Mouse (Mus musculus) forebrain, postnatal 0 days (tissue): ENCODE results near the gene Odc1. TPM values are rescaled to one million over a fixed set of nuclear protein-coding genes. Genes with fewer than 3 reads are reported as not detected.

Experiments used
- ATAC-seq: fragments of 200-750 bp; cut with Nextera tagmentation; 2 replicates; pipeline ENCODE4 v1.8.0; 2017; ENCODE audit warnings: mild to moderate bottlenecking, moderate library complexity
- DNase-seq: peaks from one replicate; pipeline ENCODE4 v3.0.0-alpha.2; 2015
- H3K27ac ChIP-seq: fragments of 300-500 bp; sonication (generic); 2 replicates; pipeline ENCODE4 v1.5.1; 2014; ENCODE audit warnings: low read depth, mild to moderate bottlenecking, antibody characterized with exemption, low read length, moderate library complexity, mixed read lengths
- H3K27me3 ChIP-seq: fragments of 300-500 bp; sonication (generic); 2 replicates; pipeline ENCODE4 v1.6.1; 2014; ENCODE audit warnings: mild to moderate bottlenecking, low read length, mixed read lengths; ENCODE audit not compliant: insufficient read depth
- H3K36me3 ChIP-seq: fragments of 300-500 bp; sonication (generic); 2 replicates; pipeline ENCODE4 v1.6.1; 2014; ENCODE audit warnings: mild to moderate bottlenecking, moderate library complexity; ENCODE audit not compliant: insufficient read depth
- H3K4me1 ChIP-seq: fragments of 300-500 bp; sonication (generic); 2 replicates; pipeline ENCODE4 v1.6.1; 2014; ENCODE audit warnings: antibody characterized with exemption; ENCODE audit not compliant: insufficient read depth
- H3K4me2 ChIP-seq: fragments of 300-500 bp; sonication (generic); 2 replicates; pipeline ENCODE4 v1.6.1; 2014; ENCODE audit warnings: low read depth, mild to moderate bottlenecking, moderate library complexity
- H3K4me3 ChIP-seq: fragments of 300-500 bp; sonication (generic); 2 replicates; pipeline ENCODE4 v1.5.1; 2014; ENCODE audit warnings: low read depth, low read length, mixed read lengths
- H3K9ac ChIP-seq: fragments of 300-500 bp; sonication (generic); 2 replicates; pipeline ENCODE4 v1.6.1; 2014; ENCODE audit warnings: mild to moderate bottlenecking
- H3K9me3 ChIP-seq: fragments of 300-500 bp; sonication (generic); 2 replicates; pipeline ENCODE4 v1.6.1; 2016; ENCODE audit warnings: low read length
- CTCF ChIP-seq: sonication (generic); IDR thresholded peaks from 2 replicates; pipeline ENCODE4 v1.5.1; 2016; ENCODE audit warnings: antibody characterized with exemption, control low read depth, low read depth
- WGBS: fragments of 180-500 bp; shearing (Covaris S2); extraction: QIAGEN DNeasy Blood & Tissue Kit; methylation state at CpG from one replicate; pipeline ENCODE4 v1.1.7; 2014; 5-methylcytosine and 5-hydroxymethylcytosine counted together
- polyA plus RNA-seq: library from polyadenylated mRNA; unstranded; fragments of >200 nt; fragmentation: Nextera tagmentation; extraction: Ambion mirVana; gene quantifications from 2 replicates; pipeline ENCODE4 v1.2.1, GENCODE M21; 2015
- total RNA-seq: library from RNA; depleted of rRNA; stranded (reverse); fragments of >200 nt; gene quantifications from 2 replicates; pipeline ENCODE4 v1.2.3, GENCODE M21; 2014

Odc1 gene
- total and polyA plus RNA-seq, 2 experiments from 2014 or later: 146 to 293 TPM

DNA sequence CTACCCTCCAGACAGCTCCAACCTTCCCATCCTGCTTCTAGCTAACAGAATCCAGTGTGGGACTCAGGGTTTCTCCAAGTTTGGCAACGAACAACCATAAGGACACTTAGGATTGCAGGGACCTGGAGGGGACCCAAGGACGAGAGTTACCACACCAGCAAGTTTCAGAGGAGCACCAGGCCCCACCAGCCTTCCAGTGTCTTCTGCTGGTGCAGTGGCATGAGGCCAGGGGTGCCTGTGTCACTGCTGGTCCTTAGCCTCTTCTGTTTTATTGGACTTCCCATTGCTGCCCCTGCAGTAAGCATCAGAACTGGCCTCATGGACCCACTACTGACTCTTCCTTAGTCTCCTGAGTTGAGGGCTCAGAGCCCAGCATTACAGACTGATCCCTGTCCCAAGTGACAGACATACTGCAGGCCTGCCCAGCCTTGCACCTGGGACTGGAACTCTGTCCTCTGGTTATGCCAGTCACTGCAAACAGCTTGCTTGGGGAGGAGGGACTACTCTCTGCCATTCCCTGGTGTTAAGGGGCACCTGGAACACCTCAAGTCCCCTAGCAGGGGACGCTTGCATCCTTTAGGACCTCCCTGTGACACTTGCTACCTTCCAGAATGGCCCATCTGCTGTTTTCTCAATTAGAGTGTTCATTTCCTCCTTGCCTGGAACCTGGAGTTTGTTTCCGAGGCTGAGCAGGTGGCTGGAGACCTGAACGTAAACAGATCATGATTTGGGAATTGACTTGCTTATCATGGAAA is 30.7 kb downstream of the Odc1 start:
- Histone ChIP-seq H3K9ac (no peak overlapping the region), H3K4me3 (no peak overlapping the region), H3K9me3 (no peaks in the 10 kb centered on the region), H3K4me1 (no peaks in the 10 kb centered on the region), H3K27me3 (no peaks in the 10 kb centered on the region), H3K36me3 (no peaks in the 10 kb centered on the region), H3K27ac (no peak overlapping the region), H3K4me2 (no peak overlapping the region)
- no peak for TF ChIP-seq CTCF
- DNase-seq (no peak), ATAC-seq (no peak)
- WGBS: 59% methylated on average over 5 of the region's 5 CpGs

DNA sequence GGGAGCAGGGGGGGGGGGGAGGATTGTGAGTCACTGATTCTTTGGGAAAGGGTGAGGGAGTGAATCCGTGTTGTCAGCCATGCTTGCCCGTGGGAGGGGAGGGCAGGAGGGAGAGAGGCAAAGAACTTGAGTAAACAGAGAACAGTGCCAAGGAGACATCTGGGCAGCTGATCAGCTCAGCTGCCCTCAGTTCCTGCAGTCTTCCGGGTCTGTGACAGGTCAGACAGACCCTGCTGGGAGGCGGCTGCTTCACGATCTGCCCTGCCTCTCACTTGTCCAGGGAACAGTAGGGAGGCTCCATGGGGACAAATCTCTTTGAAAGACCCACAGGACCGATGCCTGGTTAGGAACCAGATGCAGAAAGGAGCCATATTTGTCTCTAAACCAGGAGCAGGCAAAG is 31.4 kb downstream of the Odc1 start:
- Histone ChIP-seq H3K9ac (no peak overlapping the region), H3K4me1 (no peaks in the 10 kb centered on the region), H3K4me3 (no peak overlapping the region), H3K9me3 (no peaks in the 10 kb centered on the region), H3K27ac (no peak overlapping the region), H3K4me2 (no peak overlapping the region), H3K27me3 (no peaks in the 10 kb centered on the region), H3K36me3 (no peaks in the 10 kb centered on the region)
- TF ChIP-seq CTCF: no peak
- ATAC-seq (peak; percentile 71), DNase-seq (no peak)
- 8% methylated on average over 6 of the region's 6 CpGs for WGBS

DNA sequence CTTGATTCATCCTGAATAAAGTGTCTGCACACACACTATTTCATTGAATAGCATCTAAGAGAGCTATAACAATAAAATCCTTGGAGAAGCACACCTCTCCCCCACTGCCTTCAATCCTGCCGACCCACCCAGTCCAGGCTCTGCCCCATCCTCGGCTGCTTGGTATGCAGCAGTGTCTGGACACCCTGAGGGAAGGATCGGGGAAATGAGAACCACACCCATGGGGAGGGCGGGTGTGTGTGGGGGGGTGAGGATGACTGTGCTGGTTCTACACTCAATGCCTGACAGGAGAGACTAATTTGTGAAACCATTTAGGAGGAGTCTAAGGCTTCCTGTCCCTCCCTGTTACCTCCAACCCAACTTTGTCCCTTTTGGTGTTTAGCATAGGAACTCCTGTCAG is 34.0 kb downstream of the Odc1 start:
- 66% methylated on average over 4 of the region's 4 CpGs for WGBS
- Histone ChIP-seq H3K9me3 (no peaks in the 10 kb centered on the region), H3K4me3 (no peak overlapping the region), H3K9ac (no peak overlapping the region), H3K4me2 (no peak overlapping the region), H3K27ac (no peak overlapping the region), H3K36me3 (no peaks in the 10 kb centered on the region), H3K4me1 (no peaks in the 10 kb centered on the region), H3K27me3 (no peaks in the 10 kb centered on the region)
- no peak for TF ChIP-seq CTCF
- ATAC-seq (no peak), DNase-seq (no peak)

DNA sequence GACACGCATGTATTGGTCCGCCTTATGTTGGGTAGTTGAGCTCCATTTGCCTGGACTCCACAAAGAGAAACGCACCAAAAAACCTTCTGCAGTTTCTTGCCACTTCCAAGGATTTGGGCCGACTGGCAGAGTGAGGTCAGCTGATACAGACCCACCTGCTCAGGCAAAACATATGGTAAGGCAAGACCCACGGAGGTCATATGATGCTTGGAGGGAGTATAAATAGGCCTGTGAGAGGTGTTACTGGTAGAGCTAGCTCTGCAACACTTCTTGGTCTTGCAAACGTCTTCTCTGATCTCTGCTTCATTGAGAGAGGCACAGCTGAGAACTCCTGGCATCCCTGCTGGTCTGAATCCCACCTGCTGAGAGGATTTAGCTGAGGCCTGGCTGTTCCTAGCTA is 36.4 kb downstream of the Odc1 start:
- Histone ChIP-seq H3K4me1 (peaks cover 5% of the 10 kb centered on the region; the same call in 1 of the 2 replicates), H3K4me2 (no peak overlapping the region), H3K36me3 (no peaks in the 10 kb centered on the region), H3K4me3 (no peak overlapping the region), H3K27me3 (no peaks in the 10 kb centered on the region), H3K27ac (no peak overlapping the region), H3K9ac (no peak overlapping the region), H3K9me3 (no peaks in the 10 kb centered on the region)
- TF ChIP-seq CTCF: no peak
- ATAC-seq: no peak
- WGBS: 75% methylated on average over 6 of the region's 6 CpGs
- no peak for DNase-seq

DNA sequence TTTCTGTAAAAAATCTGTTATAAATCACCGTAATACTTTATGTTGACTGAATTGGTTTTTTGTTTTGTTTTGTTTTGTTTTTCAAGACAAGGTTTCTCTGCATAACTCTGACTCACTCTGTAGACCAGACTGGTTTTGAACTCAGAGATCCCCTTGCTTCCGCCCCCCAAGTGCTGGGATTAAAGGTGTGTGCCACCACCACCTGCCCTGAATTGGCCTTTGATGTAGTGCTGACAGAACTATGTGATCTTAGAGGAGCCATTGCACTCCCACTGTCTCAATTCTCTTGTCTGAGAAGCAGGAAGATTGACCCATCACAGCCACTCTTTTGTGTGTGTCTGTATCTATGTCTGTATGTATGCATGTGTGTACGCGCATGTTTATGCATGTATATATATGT is 37.8 kb downstream of the Odc1 start:
- Histone ChIP-seq H3K4me1 (peaks cover 5% of the 10 kb centered on the region; the same call in 1 of the 2 replicates), H3K27me3 (no peaks in the 10 kb centered on the region), H3K4me2 (no peak overlapping the region), H3K9ac (no peak overlapping the region), H3K27ac (no peak overlapping the region), H3K36me3 (no peaks in the 10 kb centered on the region), H3K4me3 (no peak overlapping the region), H3K9me3 (no peaks in the 10 kb centered on the region)
- WGBS: 96% methylated on average over 4 of the region's 4 CpGs
- no peak for ATAC-seq
- TF ChIP-seq CTCF: no peak
- DNase-seq: no peak

DNA sequence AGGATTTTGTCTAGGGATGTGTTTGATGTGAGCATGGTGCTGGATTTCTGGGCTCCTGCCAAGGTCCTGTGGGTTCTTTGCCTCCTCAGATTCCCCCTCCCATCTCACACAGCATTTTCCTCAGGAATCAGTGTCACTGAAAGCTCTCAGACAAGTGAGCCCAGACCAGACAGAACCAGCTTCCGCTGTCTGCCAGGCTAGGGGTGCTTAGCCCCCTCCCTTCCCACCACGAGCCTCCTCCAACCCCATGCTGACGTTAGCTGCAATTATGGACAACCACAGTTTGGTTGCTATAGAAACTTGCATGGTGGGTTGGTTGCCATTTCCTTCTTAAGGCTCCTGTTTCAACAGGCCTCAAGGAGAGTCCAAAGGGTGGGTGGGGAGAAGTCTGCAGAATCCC is 39.3 kb downstream of the Odc1 start:
- Histone ChIP-seq H3K27me3 (no peaks in the 10 kb centered on the region), H3K4me2 (no peak overlapping the region), H3K9me3 (no peaks in the 10 kb centered on the region), H3K4me3 (no peak overlapping the region), H3K9ac (no peak overlapping the region), H3K36me3 (no peaks in the 10 kb centered on the region), H3K27ac (no peak overlapping the region), H3K4me1 (peaks cover 5% of the 10 kb centered on the region; the same call in 1 of the 2 replicates)
- TF ChIP-seq CTCF: no peak
- ATAC-seq: peak; percentile 96
- 12% methylated on average over 3 of the region's 3 CpGs for WGBS
- peak; percentile 47 for DNase-seq

DNA sequence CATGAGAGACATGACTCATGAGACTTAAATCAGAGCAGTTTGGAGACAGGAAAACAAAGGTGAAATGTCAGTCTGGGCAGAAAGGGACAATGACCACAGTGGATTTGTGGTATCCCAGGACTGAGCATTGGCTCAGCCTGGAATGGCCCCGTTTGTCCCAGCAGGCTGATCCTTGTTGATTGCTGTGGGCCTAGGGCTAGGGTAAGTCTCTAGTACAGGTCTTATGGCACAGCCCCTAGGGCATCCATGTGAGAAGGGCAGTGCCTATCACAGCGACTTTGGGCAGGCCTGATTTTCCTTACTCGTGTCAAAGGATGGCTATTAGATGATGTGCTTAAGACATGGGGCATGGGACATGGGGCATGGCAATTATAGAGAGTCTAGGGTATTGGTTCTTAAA is 41.4 kb downstream of the Odc1 start:
- H3K27ac ChIP-seq: no peak overlapping the region
- H3K4me1 ChIP-seq: peaks cover 5% of the 10 kb centered on the region; the same call in 1 of the 2 replicates
- H3K9ac ChIP-seq: no peak overlapping the region
- no peak overlapping the region for H3K4me3 ChIP-seq
- no peaks in the 10 kb centered on the region for H3K36me3 ChIP-seq
- H3K27me3 ChIP-seq: no peaks in the 10 kb centered on the region
- H3K4me2 ChIP-seq: no peak overlapping the region
- H3K9me3 ChIP-seq: no peaks in the 10 kb centered on the region
- DNase-seq (no peak), ATAC-seq (no peak)
- 83% methylated on average over 3 of the region's 3 CpGs for WGBS
- TF ChIP-seq CTCF: no peak
